Mouse (Mus musculus) neural tube, embryonic 11.5 days (tissue): Measurements from ENCODE around the gene Tmem88b. TPM values are rescaled to one million over a fixed set of nuclear protein-coding genes. Genes with fewer than 3 reads are reported as not detected.

ENCODE experiments used
- ATAC-seq: fragments of 200-750 bp; cut with Nextera tagmentation; 2 replicates; pipeline ENCODE4 v1.8.0; 2017; ENCODE audit warnings: moderate number of reproducible peaks, mild to moderate bottlenecking, moderate TSS enrichment, moderate library complexity; ENCODE audit not compliant: insufficient read depth, low FRiP score, low TSS enrichment
- DNase-seq: peaks from one replicate; pipeline ENCODE4 v3.0.0-alpha.2; 2015; ENCODE audit warnings: low spot score
- H3K27ac ChIP-seq: fragments of 300-500 bp; sonication (generic); 2 replicates; pipeline ENCODE4 v1.5.1; 2014; ENCODE audit warnings: low read depth, mild to moderate bottlenecking, low read length
- H3K27me3 ChIP-seq: fragments of 300-500 bp; sonication (generic); 2 replicates; pipeline ENCODE4 v1.6.1; 2014; ENCODE audit warnings: mild to moderate bottlenecking, low read length, mixed read lengths; ENCODE audit not compliant: control insufficient read depth, insufficient read depth
- H3K36me3 ChIP-seq: fragments of 300-500 bp; sonication (generic); 2 replicates; pipeline ENCODE4 v1.6.1; 2014; ENCODE audit warnings: mild to moderate bottlenecking, low read length, moderate library complexity, mixed read lengths; ENCODE audit not compliant: control insufficient read depth, insufficient read depth
- H3K4me1 ChIP-seq: fragments of 300-500 bp; sonication (generic); 2 replicates; pipeline ENCODE4 v1.6.1; 2014; ENCODE audit warnings: low read length, mixed read lengths; ENCODE audit not compliant: control insufficient read depth, insufficient read depth
- H3K4me2 ChIP-seq: fragments of 300-500 bp; sonication (generic); 2 replicates; pipeline ENCODE4 v1.6.1; 2014; ENCODE audit warnings: low read depth, mild to moderate bottlenecking, moderate library complexity
- H3K4me3 ChIP-seq: fragments of 300-500 bp; sonication (generic); 2 replicates; pipeline ENCODE4 v1.5.1; 2014; ENCODE audit warnings: low read depth, low read length
- H3K9ac ChIP-seq: fragments of 300-500 bp; sonication (generic); 2 replicates; pipeline ENCODE4 v1.6.1; 2014; ENCODE audit warnings: mild to moderate bottlenecking, low read length
- H3K9me3 ChIP-seq: fragments of 300-500 bp; sonication (generic); 2 replicates; pipeline ENCODE4 v1.6.1; 2016; ENCODE audit warnings: low read length; ENCODE audit not compliant: control insufficient read depth
- WGBS: fragments of 180-500 bp; shearing (Covaris S2); extraction: QIAGEN DNeasy Blood & Tissue Kit; methylation state at CpG from one replicate; pipeline ENCODE4 v1.1.7; 2014; 5-methylcytosine and 5-hydroxymethylcytosine counted together
- polyA plus RNA-seq: library from polyadenylated mRNA; unstranded; fragments of >200 nt; fragmentation: Nextera tagmentation; extraction: Ambion mirVana; gene quantifications from 2 replicates; pipeline ENCODE4 v1.2.1, GENCODE M21; 2014

Tmem88b gene
- polyA plus RNA-seq, 1 experiment from 2014 or later = 0.33 TPM

DNA sequence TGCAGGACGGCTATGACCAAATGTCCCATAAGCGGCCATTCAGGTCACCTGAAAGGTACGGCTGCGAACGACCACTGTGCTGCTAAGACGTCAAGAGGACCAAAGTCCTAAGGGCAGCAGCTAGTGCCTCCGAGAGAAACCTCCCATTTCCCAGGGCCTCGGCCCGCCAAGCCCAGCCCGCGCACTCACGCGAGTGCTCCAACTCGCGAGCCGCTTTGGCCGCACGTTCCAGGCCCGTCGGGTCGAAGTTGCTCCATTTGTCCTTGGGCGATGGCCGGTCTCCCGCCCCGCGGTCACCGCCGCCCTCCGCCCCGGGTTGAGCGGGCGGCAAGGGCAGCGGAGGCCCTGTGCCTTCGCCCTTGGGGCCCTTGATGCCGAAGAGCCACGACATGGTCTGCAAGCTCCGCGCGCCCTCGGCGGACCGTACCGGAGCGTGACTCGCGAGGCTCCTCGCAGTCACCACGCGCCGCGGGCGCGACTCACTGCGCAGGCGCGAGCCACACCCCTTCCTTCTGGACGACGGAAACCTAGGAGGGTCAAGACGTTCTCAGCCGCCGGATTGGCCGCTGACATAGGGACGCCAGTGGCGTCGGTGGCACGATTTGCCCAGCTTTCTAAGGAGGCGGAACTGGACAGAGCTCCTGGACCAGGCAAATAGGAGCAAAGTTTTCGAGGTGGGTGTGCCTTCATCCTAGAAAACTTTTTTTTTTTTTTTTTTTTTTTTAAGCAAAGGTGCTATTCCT lies 24.9 kb downstream of the Tmem88b start, which contains the start of gene Atad3a:
Gene Atad3a, minus strand, starts transcription at position 481 of the 743 bp plus-strand sequence.
- DNase-seq (peak; percentile 96), ATAC-seq (peak; percentile 94)
- H3K27me3 ChIP-seq = no peaks in the 10 kb centered on the region
- under 1% methylated on average over 68 of the region's 68 CpGs for WGBS
- peak within 1 kb of the TSS; percentile 69 for H3K9ac ChIP-seq
- peak within 1 kb of the TSS; percentile 80 for H3K4me3 ChIP-seq
- H3K4me1 ChIP-seq = peaks cover 14% of the 10 kb centered on the region
- no peaks in the 10 kb centered on the region for H3K9me3 ChIP-seq
- no peak within 1 kb of the TSS for H3K27ac ChIP-seq
- H3K36me3 ChIP-seq = peaks cover 7% of the 10 kb centered on the region; the same call in 1 of the 2 replicates
- H3K4me2 ChIP-seq = peak within 1 kb of the TSS; percentile 99

DNA sequence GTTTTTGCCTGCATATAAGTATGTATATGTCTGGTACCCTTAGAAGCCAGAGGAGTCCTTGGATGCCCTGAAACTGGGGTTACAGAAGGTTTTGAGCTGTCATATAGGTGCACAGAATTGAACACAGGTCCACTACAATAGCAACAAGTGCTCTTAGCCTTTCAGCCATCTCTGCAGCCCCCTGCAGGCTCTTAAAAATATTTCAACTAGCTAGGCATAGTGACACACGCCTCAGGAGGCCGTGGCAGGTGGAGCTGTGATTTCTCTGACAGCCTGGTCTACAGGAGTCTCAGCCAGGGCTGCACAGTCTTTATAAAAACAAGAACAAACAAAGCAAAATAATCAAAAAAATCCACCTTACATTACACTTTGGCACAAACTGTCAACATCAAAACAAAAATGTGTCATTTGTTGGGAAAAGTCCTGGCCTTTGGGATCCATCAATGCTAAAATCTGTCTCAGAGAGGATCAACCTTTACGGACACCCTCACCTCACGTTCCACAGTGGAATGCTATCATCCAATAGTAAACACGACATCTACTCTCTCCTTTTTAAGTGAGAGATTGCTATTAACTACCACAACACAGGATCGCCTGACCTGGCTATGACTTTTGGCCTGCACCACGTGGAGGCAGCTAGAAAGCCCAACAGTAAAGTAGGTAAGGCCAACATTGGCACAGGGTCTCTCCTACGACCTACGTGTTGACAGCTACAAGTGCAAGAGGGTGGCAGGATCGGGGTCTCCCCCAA lies 25.6 kb downstream of the Tmem88b start:
- H3K9me3 ChIP-seq = no peaks in the 10 kb centered on the region
- H3K9ac ChIP-seq = peak overlapping the region; percentile 44
- peaks cover 14% of the 10 kb centered on the region for H3K4me1 ChIP-seq
- DNase-seq (no peak), ATAC-seq (no peak)
- WGBS = 6% methylated on average over 10 of the region's 10 CpGs
- no peak overlapping the region for H3K27ac ChIP-seq
- peaks cover 8% of the 10 kb centered on the region; the same call in 1 of the 2 replicates for H3K36me3 ChIP-seq
- no peaks in the 10 kb centered on the region for H3K27me3 ChIP-seq
- peak overlapping the region; percentile 99 for H3K4me2 ChIP-seq
- H3K4me3 ChIP-seq = peak overlapping the region; percentile 80

DNA sequence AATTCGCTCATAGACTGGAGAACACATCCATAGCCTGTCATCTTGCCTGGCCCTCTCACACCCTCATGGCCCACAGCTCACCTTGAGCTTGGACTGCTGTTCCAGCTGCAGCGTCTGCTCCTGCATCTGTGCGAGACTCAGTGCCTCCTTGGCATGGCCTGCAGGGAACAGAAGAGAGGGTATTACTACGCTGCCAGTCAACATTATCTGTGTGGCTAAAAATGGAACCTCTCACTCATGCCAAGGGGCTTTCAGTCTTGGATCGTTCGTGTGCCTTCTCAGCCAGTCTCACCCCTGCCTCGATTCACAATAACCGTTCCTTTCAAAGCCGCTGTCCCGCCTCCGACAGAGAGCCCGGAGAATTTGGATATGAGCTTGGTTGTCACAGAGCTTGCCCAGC lies 28.7 kb downstream of the Tmem88b start:
- Histone ChIP-seq H3K4me1 (peaks cover 14% of the 10 kb centered on the region), H3K27ac (no peak overlapping the region), H3K9me3 (no peaks in the 10 kb centered on the region), H3K27me3 (no peaks in the 10 kb centered on the region), H3K4me2 (no peak overlapping the region), H3K4me3 (no peak overlapping the region), H3K36me3 (peaks cover 20% of the 10 kb centered on the region), H3K9ac (no peak overlapping the region)
- 93% methylated on average over 12 of the region's 12 CpGs for WGBS
- ATAC-seq (no peak), DNase-seq (no peak)

DNA sequence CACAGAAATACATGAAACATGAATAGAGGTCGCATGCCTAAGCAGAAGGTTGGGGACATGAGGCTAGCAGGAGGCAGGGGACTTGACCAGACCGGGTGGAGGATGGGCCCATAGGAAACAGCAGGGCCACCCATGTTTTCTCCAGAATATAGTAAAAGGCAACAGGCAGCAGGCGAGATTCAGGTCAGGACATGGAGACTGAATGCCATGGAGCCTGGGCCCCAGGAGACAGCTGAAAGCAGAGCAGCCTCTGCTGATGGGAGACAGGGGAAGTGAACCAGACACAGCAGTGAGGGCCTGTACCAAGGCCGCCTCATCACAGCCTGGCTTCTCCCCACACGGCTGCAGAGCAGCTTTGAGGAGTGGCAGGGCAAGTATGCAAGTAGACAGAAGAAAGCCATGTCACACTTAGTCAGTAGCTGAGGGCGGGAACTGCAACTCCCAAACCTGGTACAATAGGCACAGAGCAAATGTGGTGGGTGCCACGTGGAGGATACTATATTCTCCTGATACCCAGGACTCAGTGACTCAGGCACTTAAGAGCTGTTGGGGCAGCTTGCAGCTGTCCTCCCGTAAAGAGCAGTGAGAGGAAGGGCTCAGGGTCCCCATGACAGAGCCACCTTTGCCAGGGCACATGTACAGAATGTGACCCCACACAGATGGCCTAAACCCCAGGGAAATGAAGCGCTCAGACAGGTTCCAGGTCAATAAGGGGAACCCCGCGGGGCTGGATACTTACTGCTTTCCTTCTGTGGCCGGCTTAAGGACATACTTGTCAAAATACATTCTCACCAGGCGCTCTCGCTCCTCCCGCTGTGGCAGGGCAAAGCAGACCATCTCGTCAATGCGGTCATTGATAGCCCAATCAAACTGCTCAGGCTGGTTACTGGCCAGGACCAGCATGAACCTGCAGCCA lies 38.8 kb downstream of the Tmem88b start:
- WGBS = 90% methylated on average over 17 of the region's 17 CpGs
- Histone ChIP-seq H3K9me3 (no peaks in the 10 kb centered on the region), H3K4me2 (no peak overlapping the region), H3K36me3 (peaks cover 21% of the 10 kb centered on the region), H3K27me3 (no peaks in the 10 kb centered on the region), H3K4me1 (no peaks in the 10 kb centered on the region), H3K27ac (no peak overlapping the region), H3K4me3 (no peak overlapping the region), H3K9ac (no peak overlapping the region)
- DNase-seq = no peak
- no peak for ATAC-seq

DNA sequence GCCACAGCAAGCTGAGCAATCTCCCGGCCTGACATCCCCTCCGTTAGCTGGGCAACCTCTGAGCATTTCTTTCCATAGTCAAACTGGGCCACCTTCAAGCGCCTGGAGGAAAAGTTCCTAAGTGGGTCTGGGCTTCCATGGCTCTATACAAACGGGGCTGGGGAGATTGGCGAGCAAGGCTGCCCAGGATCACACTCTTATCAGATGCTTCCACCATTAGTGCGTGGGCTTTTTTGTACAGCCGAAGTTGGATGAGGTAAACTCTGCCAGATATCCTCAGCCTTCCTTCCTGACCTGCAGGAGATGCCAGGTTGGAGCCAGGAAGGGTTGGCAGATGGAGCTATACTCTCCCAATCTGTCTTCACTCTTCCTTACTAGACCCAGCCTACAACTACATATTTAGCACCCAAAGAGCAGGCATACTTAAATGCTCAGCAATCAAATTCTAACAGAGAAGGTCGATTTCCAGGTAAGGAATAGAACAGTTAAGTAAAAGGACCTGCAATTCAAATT lies 39.6 kb downstream of the Tmem88b start:
- Histone ChIP-seq H3K27ac (no peak overlapping the region), H3K4me3 (no peak overlapping the region), H3K9me3 (no peaks in the 10 kb centered on the region), H3K9ac (no peak overlapping the region), H3K27me3 (no peaks in the 10 kb centered on the region), H3K36me3 (peaks cover 17% of the 10 kb centered on the region), H3K4me1 (no peaks in the 10 kb centered on the region), H3K4me2 (no peak overlapping the region)
- ATAC-seq (no peak), DNase-seq (no peak)
- WGBS = 89% methylated on average over 8 of the region's 8 CpGs

DNA sequence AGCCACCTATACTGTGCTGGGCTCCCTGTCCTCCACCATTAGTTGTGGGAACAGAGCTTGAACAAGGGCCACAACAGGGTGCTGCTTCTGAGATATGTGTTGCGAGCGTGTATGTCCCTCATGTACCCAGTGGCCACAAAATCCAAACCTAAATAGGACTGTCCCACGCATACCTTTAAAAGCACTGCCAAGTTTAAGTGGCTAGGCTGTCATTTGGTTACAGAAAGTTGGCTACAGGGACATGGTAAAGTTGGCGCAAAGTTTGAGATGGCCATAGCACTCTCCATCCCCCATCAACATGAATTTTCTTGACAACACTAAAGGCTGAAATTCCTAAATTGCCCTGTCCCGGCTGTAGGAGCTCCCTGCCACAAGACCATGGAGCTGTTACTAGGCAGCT lies 40.5 kb downstream of the Tmem88b start:
- Histone ChIP-seq H3K4me1 (no peaks in the 10 kb centered on the region), H3K9me3 (no peaks in the 10 kb centered on the region), H3K27ac (no peak overlapping the region), H3K36me3 (peaks cover 13% of the 10 kb centered on the region), H3K27me3 (no peaks in the 10 kb centered on the region), H3K4me2 (no peak overlapping the region), H3K9ac (no peak overlapping the region), H3K4me3 (no peak overlapping the region)
- 94% methylated on average over 5 of the region's 5 CpGs for WGBS
- ATAC-seq (no peak), DNase-seq (no peak)

DNA sequence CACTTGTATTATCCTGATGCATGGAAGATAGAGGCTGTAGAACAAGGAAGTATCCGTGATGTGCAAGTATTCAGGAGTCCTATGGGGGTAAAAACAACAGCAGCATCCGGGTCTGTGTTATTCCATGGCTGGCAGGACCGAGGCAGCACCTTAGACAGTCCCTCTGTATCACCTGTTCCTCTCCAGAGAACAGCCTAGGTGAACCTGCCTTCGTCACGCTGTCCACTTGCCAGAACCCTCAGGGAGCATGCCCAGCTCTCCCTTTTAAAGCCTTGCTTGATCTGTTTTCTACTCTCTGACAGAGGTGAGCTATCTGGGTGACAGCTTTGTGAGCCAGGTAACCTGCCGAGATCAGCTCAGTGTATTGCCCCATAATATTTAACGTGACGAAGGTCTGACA lies 41.2 kb downstream of the Tmem88b start:
- no peak overlapping the region for H3K27ac ChIP-seq
- no peak overlapping the region for H3K4me2 ChIP-seq
- peaks cover 12% of the 10 kb centered on the region for H3K36me3 ChIP-seq
- ATAC-seq (no peak), DNase-seq (no peak)
- H3K9ac ChIP-seq = no peak overlapping the region
- WGBS = 90% methylated on average over 8 of the region's 8 CpGs
- no peaks in the 10 kb centered on the region for H3K27me3 ChIP-seq
- H3K4me3 ChIP-seq = no peak overlapping the region
- H3K4me1 ChIP-seq = no peaks in the 10 kb centered on the region
- no peaks in the 10 kb centered on the region for H3K9me3 ChIP-seq

DNA sequence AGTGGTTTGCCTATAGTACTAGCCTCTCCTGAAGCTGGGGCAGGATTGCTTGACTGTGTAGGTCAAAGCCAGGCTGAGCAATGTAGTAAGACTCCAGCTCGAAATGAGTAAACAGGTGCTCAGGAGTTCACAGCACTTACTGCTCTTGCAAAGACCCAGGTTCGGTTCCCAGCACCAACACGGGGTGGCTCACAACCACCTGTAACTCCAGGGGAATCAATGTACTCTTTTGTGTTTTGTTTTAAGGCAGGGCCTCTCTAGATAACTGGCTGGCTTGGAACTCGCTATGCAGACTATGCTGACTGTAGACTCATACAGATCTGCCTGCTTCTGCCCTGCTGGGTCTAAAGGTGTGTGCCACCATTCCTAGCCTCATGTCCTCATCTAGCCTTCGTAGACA lies 43.0 kb downstream of the Tmem88b start:
- Histone ChIP-seq H3K27ac (no peak overlapping the region), H3K9ac (no peak overlapping the region), H3K4me3 (no peak overlapping the region), H3K4me2 (no peak overlapping the region), H3K4me1 (no peaks in the 10 kb centered on the region), H3K9me3 (no peaks in the 10 kb centered on the region), H3K27me3 (no peaks in the 10 kb centered on the region), H3K36me3 (peaks cover 12% of the 10 kb centered on the region)
- 91% methylated on average over 5 of the region's 5 CpGs for WGBS
- no peak for DNase-seq
- ATAC-seq = no peak
